Mouse (Mus musculus) urinary bladder, postnatal 10 days (tissue): Measurements from ENCODE around the gene Prpsap1.
"Not testable (repeated sequence)": the region's sequence is repeated elsewhere in the genome, so short reads cannot be mapped to it uniquely, and the experiment has no call there.

Experiments used
- DNase-seq: peaks from one replicate; pipeline ENCODE4 v3.0.0; 2022; ENCODE audit warnings: low spot score

The Prpsap1 gene

DNA sequence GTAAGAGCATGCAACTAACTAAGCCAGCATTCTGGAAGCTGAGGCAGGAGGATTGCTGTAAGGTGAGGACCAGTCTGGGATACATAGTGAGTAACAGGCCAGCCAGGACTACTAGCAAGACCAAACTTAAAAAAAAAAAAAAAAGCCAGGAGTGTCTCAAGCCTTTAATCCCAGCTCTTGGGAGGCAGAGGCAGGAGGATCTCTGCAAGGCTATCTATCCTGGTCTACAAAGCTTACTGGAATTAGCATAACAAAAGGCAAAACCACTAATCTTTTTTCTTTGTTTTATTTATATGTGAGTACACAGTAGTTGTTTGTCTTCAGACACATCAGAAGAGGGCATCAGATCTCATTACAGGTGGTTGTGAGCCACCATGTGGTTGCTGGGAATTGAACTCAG lies 5.8 kb downstream of the Prpsap1 start:
- DNase-seq = no peak

DNA sequence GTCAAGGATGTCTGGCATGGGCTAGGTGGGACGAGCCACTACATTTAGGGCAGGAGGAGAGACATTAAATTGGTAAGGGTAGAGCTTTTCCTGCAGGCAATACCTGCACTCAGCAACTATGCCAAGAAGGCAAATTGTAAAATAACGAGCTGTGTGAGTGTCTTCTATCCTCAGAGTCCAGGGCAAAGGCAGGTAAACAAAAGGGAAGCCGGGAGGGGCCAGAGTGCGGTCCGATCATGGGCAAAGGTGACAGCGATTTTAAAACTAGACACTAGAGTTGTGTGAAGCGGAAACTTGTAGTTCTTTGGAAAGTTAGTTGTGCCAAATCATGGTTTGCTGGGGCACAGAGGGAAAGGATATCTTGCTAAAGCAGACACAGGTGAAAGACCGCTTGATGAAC lies 9.7 kb downstream of the Prpsap1 start:
- DNase-seq = no peak

DNA sequence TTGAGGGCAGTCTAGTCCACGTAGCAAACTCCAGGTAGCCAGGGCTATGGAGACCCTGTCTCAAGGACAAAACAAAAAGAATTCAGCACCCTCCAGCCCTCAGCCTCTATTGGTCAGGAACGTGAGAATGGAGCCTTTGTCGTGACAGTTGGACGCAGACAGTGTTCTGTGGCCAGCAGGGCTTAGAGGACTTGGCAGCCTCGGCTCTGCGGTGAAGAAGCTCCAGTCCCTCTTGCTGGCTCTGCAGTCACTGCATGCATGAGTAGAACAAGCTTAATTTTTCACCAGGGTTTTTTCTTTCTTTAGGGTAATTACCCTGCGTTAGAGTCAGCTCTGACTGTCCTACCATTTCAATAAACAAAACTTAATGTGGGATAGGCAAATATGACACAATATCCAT lies 12.2 kb downstream of the Prpsap1 start:
- DNase-seq = no peak

DNA sequence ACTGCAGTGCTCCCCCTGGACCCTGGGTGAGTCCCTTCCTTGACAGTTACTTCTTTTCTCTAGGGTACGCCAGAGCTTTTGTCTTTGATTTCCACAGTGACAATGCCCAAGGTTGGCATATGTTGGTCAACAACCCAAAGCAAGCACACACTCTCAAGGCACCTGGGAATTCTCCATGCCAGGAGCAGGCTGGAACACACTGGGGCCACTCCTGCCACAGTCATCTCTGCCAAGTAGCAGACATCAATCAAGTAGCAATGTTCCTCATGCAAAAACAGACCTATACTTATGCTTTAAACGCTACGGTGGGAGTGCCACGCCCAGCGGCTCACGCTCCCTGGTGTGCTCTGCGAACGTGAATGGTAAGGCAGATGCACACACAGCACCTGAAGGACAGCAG lies 13.0 kb downstream of the Prpsap1 start:
- DNase-seq = no peak

DNA sequence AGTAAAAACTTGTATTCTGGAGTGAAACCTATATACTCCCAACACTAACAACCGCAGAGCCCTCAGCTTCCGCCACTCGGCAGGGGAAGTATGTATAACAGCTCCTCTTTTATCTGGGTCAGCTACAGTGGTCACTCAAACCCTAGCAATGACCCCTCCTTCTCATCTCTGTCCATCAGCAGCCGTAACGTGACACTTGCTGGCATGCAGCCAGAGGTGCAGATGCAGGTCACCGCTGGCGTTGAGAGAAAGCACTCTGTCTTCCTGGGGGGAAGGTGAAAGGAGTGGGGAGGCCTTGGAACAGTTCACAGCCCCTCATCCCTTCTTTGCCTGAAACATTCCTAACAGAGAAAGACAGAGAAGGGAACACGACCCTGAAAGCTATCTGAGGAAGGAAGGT lies 14.2 kb downstream of the Prpsap1 start:
- no peak for DNase-seq

DNA sequence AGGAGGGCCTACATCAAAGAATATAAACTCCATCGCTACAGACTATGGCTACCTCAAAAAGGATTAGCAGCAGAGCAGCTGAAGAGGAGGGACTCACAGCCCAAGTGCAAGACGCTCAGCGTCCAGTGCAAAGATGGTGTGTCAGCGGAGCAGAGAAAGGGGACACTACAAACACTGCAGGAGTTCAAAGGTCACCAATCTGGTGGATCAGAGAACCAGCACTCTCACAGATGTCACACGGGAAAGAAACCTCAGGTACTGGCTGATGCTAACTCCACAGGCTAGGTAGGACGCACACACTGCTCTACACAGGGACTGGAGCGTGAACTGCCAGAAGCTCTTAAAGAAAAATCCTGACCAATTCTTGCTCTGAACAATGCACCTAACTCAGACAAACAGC lies 15.0 kb downstream of the Prpsap1 start:
- no peak for DNase-seq

DNA sequence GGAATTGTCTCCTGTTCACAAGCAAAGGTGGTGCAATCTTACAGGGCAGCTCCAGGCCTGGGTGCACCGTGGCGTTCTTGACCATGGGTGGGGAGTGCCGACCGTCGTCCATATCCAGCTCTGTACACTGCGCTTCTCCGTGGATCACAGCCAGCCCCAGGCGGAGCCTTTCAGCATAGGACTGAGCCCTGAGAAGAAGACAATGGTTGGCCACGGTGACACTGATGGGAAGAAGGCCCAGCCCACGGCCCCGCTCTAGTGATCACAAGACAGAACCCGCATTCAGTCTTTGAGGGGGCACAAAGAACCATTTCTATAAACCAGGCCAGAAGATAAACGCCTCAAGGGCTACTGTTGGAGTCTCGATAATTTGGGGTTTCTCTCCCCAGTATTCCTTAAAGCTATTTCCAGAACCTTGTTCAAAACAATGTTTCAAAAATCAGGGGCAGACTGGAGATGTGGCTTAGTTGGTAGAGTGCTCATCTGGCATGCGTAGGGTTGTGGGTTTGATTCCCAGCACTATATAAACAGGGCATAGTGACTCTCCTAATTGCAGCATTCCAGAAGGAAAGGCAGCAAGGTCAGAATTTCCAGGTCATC lies 16.7 kb downstream of the Prpsap1 start:
- DNase-seq = no peak

DNA sequence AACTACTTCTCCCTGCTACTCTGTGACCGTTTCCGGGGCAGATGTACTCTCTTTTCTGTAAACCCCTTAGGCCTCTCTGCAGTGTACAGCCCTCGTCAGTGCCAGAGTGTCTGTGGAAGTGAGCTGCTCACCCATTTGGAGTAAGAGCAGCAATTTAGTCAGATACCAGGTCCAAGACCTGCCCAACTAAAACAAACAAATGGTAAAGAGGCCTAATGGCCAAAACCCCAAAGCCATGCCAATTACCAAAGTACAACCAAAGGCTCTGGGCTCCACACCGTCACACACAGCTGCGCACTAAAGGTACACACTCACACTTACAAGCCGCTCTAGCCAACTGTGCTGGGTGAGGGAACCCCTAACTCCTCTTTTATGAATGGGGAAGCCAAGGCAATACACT lies 17.3 kb downstream of the Prpsap1 start:
- DNase-seq = no peak

DNA sequence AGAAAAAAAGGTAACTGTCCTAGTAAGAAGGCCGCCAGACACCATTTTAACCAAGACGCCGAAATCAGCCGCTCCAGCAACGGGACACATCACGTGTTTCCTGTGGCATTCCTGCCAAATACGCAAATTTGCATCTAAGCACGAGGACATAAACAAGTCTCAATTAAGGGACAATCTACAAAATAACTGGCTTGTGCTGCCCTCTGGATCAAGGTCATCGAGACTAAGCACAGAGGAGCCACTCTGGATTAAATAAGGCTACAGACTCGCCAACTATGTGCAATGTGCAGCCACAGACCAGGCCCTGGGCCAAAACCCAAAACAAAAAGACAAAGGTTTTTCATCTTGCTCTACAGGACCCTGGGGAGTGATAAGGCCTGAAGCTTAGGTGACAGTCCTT lies 18.0 kb downstream of the Prpsap1 start:
- DNase-seq = no peak

DNA sequence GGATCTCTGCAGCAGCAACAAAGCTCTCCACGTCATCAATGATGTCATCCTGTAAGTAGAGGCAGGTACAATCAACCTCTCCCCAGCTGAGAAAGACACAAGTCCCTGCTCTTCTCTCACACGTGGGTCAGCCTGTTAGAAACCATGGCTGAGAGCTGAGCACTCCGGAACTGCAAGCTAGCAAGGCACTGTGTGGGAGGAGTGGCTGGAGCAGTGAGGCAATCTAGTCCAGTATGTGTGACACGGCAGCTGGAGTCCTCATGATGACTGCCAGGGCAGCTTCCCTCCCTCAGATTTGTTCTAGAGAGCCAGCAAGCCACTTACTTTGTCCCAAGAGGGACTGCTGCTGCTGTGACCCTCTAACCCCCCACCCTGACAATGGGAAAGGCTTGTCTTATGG lies 21.7 kb downstream of the Prpsap1 start:
- DNase-seq = no peak

DNA sequence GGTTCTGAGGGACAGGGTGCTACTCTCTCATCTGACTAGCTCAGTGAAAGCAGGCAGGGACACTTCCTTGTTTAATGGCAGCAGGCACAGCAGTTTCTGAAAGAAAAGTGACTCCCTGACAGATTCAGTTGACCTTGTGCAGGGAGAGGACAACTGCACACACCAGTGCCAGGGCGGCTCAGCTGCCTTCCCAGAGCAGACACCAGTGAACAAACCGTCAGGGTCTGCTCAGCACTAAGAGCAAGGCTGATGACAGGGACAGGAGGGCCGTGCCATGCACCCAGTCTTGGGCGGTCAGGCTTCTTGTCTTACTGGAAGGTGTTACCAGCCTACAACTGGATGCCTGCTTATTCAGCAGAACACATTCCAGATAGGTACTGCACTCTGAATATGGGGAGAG lies 23.1 kb downstream of the Prpsap1 start:
- no peak for DNase-seq

DNA sequence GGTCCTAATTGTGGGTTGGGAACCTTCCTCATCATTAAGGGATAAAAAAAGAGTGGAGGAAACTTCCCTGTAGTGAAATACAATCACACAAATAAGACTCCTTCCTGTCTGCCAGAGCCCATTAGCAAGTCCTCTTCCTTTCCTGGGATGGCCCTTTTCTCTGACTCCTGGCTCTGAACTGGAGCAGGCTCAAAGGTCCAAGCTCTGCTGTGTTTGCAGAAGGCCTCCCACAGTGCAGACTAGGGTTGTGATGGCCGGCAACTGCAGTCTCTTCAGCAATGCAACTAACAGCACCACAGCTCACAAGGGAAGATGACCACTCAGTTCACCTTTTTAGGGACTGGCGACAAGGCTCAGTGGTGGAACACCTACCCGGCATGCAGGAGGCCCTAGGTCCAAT lies 23.8 kb downstream of the Prpsap1 start:
- DNase-seq = no peak

DNA sequence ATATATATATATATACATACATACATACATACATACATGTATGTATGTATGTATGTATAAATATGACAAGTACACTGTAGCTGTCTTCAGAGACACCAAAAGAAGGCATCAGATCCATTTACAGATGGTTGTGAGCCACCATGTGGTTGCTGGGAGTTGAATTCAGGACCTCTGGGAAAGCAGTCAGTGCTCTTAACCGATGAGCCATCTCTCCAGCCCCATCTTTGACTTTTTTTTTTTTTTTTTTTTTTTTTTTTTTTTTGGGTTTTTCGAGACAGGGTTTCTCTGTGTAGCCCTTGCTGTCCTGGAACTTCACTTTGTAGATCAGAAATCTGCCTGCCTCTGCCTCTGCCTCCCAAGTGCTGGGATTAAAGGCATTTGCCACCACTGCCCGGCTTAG lies 25.7 kb downstream of the Prpsap1 start:
- DNase-seq = not testable (repeated sequence)

DNA sequence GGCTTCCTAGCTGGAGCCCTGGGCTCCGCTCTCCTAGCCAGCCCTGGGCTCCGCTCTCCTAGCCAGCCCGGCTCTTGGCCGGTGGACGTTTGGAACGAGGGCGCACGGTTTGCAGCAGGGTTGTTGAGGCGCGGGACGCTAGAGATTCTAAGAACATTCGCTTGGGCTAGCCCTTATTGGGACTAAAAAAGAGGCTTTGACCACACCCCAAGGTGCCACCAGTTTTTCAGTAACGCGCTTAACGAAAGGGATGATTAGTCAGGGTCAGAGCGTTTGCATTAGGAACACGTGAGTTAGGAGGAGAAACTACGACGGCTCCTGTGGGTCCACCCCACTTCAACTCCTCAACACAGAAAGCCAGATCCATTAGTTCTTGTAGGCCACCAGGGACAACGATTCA lies 27.9 kb downstream of the Prpsap1 start, which contains the start of gene Qrich2:
Gene Qrich2 (minus strand): TSS at position 101 of the 400 bp plus-strand sequence.
- no peak for DNase-seq

DNA sequence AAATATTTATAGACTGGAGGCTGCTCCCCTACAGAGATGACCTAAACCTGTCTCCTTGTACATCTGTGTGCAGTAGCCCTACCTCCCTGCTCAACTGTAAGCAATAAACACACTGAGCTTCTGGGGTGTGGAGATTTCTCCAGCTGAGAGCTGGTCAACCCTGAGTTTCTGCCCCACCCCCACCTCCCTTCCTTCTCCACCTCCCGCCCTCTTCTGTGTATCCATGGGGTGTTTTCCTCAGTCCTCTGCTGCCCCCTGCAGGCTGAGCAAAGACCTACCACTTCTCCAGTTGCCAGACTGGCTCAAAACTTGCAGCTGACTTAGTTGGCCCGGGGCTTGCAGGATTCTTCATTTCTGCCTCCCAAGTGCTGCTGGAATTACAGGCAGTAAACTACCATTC lies 30.2 kb downstream of the Prpsap1 start:
- DNase-seq = peak; percentile 71

DNA sequence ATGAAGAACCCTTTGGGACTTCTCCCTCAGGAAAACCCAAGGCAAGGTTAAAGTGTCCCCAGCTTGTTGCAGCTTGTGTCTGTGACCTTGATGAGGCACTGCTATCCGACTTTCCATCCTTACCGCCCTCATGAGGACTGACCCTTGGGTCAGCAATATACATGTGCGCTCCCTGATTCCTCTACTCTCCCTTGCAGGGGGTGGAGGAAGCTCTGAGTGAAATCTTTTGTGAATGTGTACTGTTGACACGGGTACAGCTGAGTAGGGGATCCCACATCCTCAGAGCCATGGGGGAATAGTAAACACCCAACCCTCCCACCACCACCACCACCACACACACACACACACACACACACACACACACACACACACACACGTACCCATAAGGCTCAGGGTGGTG lies 30.7 kb downstream of the Prpsap1 start:
- no peak for DNase-seq

DNA sequence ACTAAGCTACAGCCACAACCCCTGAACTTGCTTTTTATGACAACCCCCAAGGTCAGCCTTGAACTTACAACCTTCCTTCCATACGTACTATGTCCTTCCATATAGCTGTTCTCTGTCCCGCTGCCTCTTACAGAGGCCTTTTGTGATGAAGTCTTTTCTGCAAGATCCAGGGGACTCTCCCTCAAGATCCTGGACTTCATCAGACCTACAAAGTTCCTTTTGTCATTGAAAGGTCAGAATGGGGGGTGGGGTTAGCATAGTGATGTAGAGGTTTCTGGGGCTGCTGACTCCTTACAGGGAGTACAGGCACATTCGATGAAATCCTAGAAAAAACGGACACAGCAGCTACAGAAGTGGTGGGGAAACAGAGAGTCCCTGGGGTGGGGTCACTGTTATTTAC lies 34.2 kb downstream of the Prpsap1 start:
- DNase-seq = no peak

DNA sequence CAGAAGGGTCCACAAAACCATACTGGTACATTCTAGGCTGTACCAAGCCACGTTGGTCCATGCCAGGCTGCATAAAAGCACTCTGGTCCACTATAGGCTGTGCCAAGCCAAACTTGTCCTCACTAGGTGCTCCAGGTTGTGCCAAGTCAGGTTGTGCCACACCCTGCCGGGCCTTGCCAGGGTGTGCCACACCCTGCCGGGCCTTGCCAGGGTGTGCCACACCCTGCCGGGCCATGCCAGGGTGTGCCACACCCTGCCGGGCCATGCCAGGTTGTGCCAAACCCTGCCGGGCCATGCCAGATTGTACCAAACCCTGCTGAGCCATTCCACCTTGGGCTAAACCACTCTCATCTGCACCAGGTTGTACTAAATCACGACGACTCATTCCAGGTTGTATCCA lies 37.8 kb downstream of the Prpsap1 start:
- no peak for DNase-seq

DNA sequence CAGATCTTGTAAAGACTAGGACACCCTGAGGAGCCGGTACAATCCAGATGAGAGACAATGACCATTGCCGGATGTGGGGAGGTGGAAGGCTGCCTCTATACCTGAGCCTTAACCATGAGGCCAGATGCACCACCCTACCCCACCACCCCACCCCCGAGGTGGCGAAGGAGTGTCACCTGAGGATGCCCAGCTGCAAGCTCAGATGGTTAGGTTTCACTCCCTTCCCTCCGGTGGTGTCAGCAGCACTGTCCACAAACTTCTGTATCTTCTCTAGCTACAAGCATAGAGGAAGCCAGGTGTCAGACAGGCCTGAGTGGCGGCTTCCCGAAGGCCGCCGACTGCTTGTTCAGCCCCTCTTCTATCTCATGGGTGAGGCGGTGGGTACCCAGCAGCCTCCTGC lies 40.1 kb downstream of the Prpsap1 start:
- no peak for DNase-seq

DNA sequence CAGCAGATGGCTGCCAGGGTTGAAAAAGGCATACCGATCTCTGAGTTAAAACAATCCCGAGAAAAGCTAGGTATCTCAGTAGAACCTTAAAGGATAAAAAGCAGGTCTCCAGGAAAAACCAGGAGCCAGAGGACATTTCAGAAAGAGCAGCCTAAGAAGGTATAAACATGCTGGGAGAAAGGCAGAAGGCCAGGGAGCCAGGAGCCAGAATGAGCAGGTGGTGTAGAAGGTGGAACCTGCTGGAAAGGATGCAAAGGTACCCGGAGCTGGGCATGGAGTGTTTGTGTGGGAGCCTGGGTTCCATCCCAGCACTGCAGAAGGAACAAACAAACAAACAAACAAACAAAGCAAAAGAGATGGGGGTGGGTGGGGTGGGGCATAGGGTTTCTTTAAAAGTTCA lies 44.7 kb downstream of the Prpsap1 start:
- DNase-seq = no peak

DNA sequence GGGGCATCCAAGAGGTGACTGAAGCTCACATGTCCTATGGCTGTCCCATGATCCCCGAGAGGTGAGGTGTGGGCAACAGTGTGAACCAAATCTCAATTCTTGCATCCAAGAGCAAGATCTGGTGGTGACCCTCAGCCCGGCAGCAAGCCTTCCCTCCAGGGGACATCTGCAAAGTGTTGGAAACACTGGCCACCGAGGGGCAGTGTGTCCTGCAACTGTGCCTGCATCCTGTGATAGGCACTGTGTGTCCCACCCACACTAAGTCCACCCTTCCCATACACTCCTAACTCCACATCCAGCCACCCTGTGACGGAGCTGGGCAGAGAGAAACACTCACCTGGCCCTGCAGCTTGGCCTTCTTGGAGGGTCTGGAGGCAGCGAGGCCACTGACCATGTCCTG lies 46.2 kb downstream of the Prpsap1 start:
- DNase-seq = no peak

DNA sequence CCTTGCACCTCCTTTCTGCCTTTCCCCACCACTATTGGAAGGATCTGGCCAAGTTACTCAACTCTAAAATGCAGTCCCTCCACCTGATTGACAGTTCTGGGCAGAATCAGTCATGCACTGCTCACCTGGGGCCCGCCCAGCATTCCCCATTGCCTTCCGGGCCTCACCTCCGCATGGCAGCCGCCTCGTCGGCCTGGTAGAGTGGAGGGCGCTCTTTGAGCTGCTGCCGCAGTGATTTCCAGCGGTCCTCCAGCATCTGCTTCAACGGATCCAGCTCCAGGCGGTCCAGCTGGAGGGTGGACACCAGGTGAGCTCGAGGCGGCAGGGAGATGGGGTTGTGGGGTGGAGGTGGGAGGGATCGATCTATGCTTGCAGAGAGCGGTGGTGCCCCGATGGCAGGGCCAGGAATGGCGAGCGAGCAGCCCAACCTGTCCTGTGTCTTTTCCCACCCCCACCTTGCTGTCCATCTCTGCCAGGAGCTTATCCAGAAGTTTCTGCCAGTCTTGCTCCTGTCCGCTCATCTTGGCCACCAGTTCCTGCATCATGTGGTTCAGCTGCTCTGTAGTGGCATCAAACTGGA lies 47.6 kb downstream of the Prpsap1 start:
- no peak for DNase-seq

DNA sequence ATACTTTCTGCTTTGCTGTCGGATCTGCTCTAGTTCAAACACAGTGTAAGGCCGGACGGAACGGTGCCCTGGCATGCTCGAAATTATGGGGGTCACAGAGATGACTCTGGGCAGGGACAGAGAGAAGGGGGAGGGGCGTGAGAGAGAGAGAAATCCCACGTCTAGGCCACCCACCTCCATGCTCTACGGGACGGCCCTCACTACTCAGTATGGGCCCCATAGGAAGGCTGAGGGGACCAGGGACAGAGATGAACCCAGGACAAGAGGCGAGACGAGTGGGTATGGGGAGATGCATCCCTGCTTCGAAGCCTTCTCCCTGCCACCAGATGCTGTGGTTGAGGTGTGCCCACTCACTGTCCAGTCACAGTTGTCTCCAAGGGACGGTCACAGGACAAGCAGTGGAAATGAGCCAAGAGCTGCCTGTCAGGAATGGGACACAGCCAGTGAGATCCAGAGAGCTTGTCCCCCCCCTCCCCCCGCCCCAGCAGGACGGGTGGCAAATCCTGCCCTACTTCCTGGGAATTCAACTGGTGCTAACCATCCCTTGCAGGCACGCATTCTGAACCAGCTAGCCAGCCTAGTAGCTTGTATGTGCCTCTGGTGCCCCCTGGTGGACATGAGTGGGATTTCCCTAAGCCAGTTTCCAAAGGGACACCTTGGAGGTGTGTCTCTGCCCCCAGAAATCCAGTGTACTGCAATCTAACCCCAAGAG lies 48.2 kb downstream of the Prpsap1 start:
- DNase-seq = peak; percentile 90

DNA sequence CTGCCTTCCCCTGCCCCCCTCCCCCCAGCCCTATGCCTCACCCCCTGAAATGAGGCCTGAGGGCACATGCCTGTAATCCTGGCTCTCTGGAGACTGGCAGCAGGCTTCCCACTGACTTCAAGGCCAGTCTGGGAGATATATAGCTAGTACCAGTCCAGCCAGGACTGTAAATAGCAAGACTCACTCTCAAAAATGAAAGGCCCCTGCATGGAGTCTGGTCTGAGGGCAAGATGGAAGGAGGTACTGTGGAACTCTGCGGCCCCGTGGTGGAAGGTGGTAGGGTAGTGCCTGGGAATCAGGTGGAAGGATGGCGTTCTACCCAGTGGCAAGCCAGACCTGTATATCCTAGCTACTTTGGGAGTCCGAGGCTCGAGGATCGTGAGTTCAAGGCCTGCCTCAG lies 50.1 kb downstream of the Prpsap1 start:
- no peak for DNase-seq
